Mouse (Mus musculus) liver, embryonic 15.5 days (tissue): ENCODE results near the gene C5ar1. TPM values are rescaled to one million over a fixed set of nuclear protein-coding genes. Genes with fewer than 3 reads are reported as not detected.
"Not testable (repeated sequence)": the region's sequence is repeated elsewhere in the genome, so short reads cannot be mapped to it uniquely, and the experiment has no call there.

Source experiments
- ATAC-seq: fragments of 200-750 bp; cut with Nextera tagmentation; 2 replicates; pipeline ENCODE4 v1.8.0; 2017; ENCODE audit warnings: moderate number of reproducible peaks, mild to moderate bottlenecking, moderate library complexity; ENCODE audit not compliant: insufficient read depth
- H3K27ac ChIP-seq: fragments of 300-500 bp; sonication (generic); replicated peaks from 2 replicates; pipeline ENCODE4 v1.5.1; 2015; ENCODE audit warnings: mild to moderate bottlenecking, inconsistent platforms
- H3K27me3 ChIP-seq: fragments of 300-500 bp; sonication (generic); 2 replicates; pipeline ENCODE4 v1.6.1; 2015; ENCODE audit warnings: mild to moderate bottlenecking, inconsistent platforms
- H3K36me3 ChIP-seq: fragments of 300-500 bp; sonication (generic); replicated peaks from 2 replicates; pipeline ENCODE4 v1.6.1; 2015; ENCODE audit warnings: moderate library complexity, mild to moderate bottlenecking, inconsistent platforms
- H3K4me1 ChIP-seq: fragments of 300-500 bp; sonication (generic); replicated peaks from 2 replicates; pipeline ENCODE4 v1.6.1; 2015; ENCODE audit warnings: inconsistent platforms
- H3K4me2 ChIP-seq: fragments of 300-500 bp; sonication (generic); 2 replicates; pipeline ENCODE4 v1.6.1; 2015; ENCODE audit warnings: moderate library complexity, mild to moderate bottlenecking, inconsistent platforms
- H3K4me3 ChIP-seq: fragments of 300-500 bp; sonication (generic); replicated peaks from 2 replicates; pipeline ENCODE4 v1.5.1; 2015; ENCODE audit warnings: mild to moderate bottlenecking, inconsistent platforms
- H3K9ac ChIP-seq: fragments of 300-500 bp; sonication (generic); 2 replicates; pipeline ENCODE4 v1.6.1; 2015; ENCODE audit warnings: moderate library complexity, mild to moderate bottlenecking, inconsistent platforms
- H3K9me3 ChIP-seq: fragments of 300-500 bp; sonication (generic); replicated peaks from 2 replicates; pipeline ENCODE4 v1.6.1; 2016; ENCODE audit warnings: inconsistent platforms
- WGBS: fragments of 180-500 bp; shearing (Covaris S2); methylation state at CpG from one replicate; pipeline ENCODE4 v1.1.7; 2015; ENCODE audit warnings: mixed read lengths; ENCODE audit not compliant: insufficient replicate concordance; 5-methylcytosine and 5-hydroxymethylcytosine counted together
- polyA plus RNA-seq: library from polyadenylated mRNA; unstranded; fragments of >200 nt; fragmentation: Nextera tagmentation; extraction: Ambion mirVana; gene quantifications from 2 replicates; pipeline ENCODE4 v1.2.1, GENCODE M21; 2015

Gene C5ar1
- 3.5 and 3.6 TPM in 2 replicates for polyA plus RNA-seq

- Histone ChIP-seq H3K4me1 (peaks cover 4% of the 10 kb centered on the region), H3K4me3 (peak within 1 kb of the TSS; percentile 14), H3K27me3 (no peaks in the 10 kb centered on the region), H3K9me3 (no peaks in the 10 kb centered on the region), H3K36me3 (no peaks in the 10 kb centered on the region), H3K4me2 (no peak within 1 kb of the TSS), H3K27ac (peak within 1 kb of the TSS; percentile 0; the same call in 1 of the 2 replicates), H3K9ac (no peak within 1 kb of the TSS)
- no peak for ATAC-seq
- WGBS: 51% methylated on average over 5 of the region's 5 CpGs
These were observed at the start of gene C5ar1 for GRCm38 (mm10) chr7:16259110-16259590. C5ar1 (minus strand) TSS chr7:16259540.

GRCm38 (mm10) chr7:16308555-16309317 is 49.4 kb upstream of the C5ar1 start:
- Histone ChIP-seq H3K36me3 (no peaks in the 10 kb centered on the region), H3K4me1 (peaks cover 72% of the 10 kb centered on the region), H3K9ac (peak overlapping the region; percentile 97), H3K4me3 (peak overlapping the region; percentile 92), H3K27me3 (peaks cover 22% of the 10 kb centered on the region), H3K27ac (peak overlapping the region; percentile 97), H3K9me3 (no peaks in the 10 kb centered on the region), H3K4me2 (peak overlapping the region; percentile 100)
- ATAC-seq: 0 out of 2 replicates have a peak, but pooled peaks have one; percentile 0
- 35% methylated on average over 16 of the region's 16 CpGs for WGBS

DNA sequence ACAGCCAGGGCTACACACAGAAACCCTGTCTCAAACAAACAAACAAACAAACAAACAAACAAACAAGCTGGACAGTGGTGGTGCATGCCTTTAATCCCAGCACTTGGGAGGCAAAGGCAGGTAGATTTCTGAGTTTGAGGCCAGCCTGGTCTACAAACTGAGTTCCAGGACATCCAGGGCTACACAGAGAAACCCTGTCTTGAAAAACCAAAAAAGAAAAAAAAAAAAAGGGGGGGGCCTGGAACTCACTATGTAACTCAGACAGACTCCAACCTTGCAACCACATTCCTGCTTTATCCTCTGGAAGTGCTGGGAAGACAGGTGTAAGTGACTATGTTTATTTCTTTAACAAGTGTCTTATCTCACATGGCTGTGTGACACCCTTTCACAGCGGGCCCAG is 48.8 kb upstream of the C5ar1 start, which contains the start of gene Bbc3:
Gene Bbc3 (plus strand): TSS at position 301 of the 400 bp plus-strand sequence.
- peak within 1 kb of the TSS; percentile 100 for H3K4me2 ChIP-seq
- peaks cover 21% of the 10 kb centered on the region for H3K27me3 ChIP-seq
- ATAC-seq, H3K36me3 ChIP-seq, H3K9me3 ChIP-seq: not testable (repeated sequence)
- peak within 1 kb of the TSS; percentile 97 for H3K27ac ChIP-seq
- H3K9ac ChIP-seq: peak within 1 kb of the TSS; percentile 97
- WGBS: 20% methylated on average over 1 of the region's 1 CpGs
- peaks cover 66% of the 10 kb centered on the region for H3K4me1 ChIP-seq
- peak within 1 kb of the TSS; percentile 92 for H3K4me3 ChIP-seq

- H3K36me3 ChIP-seq, ATAC-seq, H3K4me2 ChIP-seq, H3K9ac ChIP-seq, H3K4me3 ChIP-seq, H3K9me3 ChIP-seq: not testable (repeated sequence)
- 62% methylated on average over 6 of the region's 6 CpGs for WGBS
- H3K27me3 ChIP-seq: peaks cover 19% of the 10 kb centered on the region
- 0 out of 2 replicates have a peak overlapping the region, but pooled peaks have one; percentile 38 for H3K27ac ChIP-seq
- H3K4me1 ChIP-seq: peaks cover 56% of the 10 kb centered on the region
These were observed 47.8 kb upstream of the C5ar1 start for GRCm38 (mm10) chr7:16307141-16307540.

DNA sequence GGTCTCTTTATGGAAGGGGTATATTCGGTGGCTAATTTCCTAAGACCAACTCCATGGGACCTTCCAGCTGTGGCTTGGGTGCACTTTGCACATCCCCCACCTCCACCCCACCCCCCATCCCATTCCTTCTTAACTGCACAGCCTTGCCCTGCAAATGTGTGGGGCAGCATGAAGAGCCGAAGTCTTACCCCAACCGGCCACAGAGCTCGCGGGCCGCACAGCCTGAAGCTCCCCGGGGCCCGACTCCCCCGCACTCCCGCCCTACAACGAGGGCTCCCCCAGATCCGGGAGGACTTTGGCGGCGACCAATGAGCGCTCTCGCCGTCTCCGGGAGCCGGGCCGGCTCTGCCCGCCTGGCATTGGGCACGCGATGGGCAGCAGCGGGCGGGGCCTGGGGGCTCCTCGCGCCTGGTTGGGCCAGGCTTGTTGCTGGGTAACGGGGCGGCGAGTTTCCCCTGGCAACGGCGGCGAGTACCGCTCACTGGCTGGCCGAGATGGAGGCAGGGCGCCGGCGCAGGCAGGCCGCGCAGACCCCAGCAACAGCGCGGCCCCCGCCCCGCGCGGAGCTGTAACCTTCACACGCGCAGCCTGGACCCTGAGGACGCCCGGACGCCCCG is 40.2 kb upstream of the C5ar1 start:
- H3K9ac ChIP-seq: no peak overlapping the region
- H3K4me1 ChIP-seq: peaks cover 43% of the 10 kb centered on the region
- 3% methylated on average over 52 of the region's 52 CpGs for whole genome bisulfite sequencing
- H3K4me3 ChIP-seq: peak overlapping the region; percentile 37
- no peak overlapping the region for H3K27ac ChIP-seq
- no peaks in the 10 kb centered on the region for H3K36me3 ChIP-seq
- H3K4me2 ChIP-seq: peak overlapping the region; percentile 62
- no peak for ATAC-seq
- no peaks in the 10 kb centered on the region for H3K9me3 ChIP-seq
- H3K27me3 ChIP-seq: peaks cover 54% of the 10 kb centered on the region

DNA sequence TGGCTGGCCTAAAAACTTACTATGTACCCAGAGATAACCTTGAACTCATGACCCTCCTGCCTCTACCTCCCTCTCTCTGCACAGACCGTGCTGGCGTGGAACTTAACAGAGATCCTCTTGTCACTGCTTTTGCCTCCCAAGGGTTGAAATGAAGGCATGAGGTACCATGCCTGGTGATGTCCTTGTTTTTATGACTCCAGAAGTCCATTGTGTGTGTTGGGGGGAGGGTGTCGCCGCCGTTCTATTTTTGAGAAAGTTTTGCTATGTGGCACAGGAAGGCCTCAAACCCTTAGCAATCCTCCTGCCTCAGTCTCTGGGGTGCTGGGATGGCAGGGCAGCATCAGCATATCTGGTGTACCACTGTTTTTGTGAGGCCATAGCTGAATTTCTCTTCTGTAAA is 39.6 kb upstream of the C5ar1 start:
- Histone ChIP-seq H3K9me3 (no peaks in the 10 kb centered on the region), H3K36me3 (no peaks in the 10 kb centered on the region), H3K4me2 (no peak overlapping the region), H3K27ac (no peak overlapping the region), H3K27me3 (peaks cover 54% of the 10 kb centered on the region), H3K4me1 (peaks cover 49% of the 10 kb centered on the region), H3K9ac (no peak overlapping the region), H3K4me3 (no peak overlapping the region)
- WGBS: 68% methylated on average over 5 of the region's 5 CpGs
- ATAC-seq: no peak

DNA sequence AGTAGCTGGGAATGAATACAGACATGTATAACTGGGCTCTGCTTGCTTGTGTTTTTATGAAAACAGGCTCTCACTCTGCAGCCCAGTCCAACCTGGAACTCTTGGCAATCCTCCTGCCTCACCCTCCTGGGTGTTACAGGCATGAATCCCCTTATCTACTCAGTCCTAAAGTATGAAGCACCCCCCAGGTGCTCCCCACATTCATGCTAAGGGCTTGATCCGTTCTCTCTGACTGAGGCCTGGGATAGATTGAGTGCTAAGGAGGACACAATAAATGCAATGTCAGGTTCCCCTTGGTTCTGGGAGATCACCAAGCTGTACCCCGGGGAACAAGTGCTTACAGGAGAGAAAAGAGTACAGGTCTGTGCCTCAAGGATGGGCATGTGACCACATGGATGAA is 38.3 kb upstream of the C5ar1 start:
- Histone ChIP-seq H3K4me2 (peak overlapping the region; percentile 96; the same call in 1 of the 2 replicates), H3K27ac (peak overlapping the region; percentile 99), H3K36me3 (no peaks in the 10 kb centered on the region), H3K27me3 (peaks cover 50% of the 10 kb centered on the region), H3K9me3 (no peaks in the 10 kb centered on the region), H3K9ac (0 out of 2 replicates have a peak overlapping the region, but pooled peaks have one; percentile 61), H3K4me3 (no peak overlapping the region), H3K4me1 (peaks cover 52% of the 10 kb centered on the region)
- no peak for ATAC-seq
- 64% methylated on average over 2 of the region's 2 CpGs for WGBS

DNA sequence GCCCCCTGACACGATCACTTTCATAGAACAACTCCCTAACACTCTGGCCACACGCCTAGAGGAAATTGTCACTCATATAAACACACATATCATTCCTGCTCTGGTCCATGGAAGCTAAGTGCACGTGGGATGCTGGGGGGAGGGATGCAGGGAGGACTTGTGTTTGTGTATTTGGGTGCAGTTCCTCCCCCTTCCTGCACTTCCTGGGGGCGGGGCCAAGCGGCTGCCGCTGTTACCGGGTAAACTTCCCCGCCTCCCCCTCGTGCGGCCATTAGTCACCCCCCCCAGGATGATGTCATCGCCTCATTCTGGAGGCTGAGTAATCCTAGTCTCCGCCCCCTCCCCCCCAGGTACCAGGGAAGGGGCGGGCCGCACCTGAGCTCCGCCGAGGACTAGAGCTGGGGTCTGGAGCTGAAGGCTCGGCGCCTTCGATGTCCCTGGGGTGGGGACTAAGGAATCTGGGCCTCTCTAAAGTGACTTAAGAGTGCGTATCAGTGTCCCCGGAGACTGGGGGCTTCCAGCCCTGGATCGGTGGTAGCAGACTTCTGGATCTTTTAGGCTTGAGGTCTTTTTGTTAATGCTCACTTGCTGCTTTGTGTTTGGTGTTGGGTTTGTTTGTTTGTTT is 37.5 kb upstream of the C5ar1 start:
- H3K27me3 ChIP-seq: peaks cover 44% of the 10 kb centered on the region

GRCm38 (mm10) chr7:16296146-16296545 is 36.8 kb upstream of the C5ar1 start:
- 14% methylated on average over 2 of the region's 2 CpGs for WGBS
- H3K27ac ChIP-seq: peak overlapping the region; percentile 99
- peak; percentile 45 for ATAC-seq
- peaks cover 52% of the 10 kb centered on the region for H3K4me1 ChIP-seq
- peaks cover 37% of the 10 kb centered on the region for H3K27me3 ChIP-seq
- H3K36me3 ChIP-seq: no peaks in the 10 kb centered on the region
- peak overlapping the region; percentile 63 for H3K4me3 ChIP-seq
- H3K4me2 ChIP-seq: peak overlapping the region; percentile 96
- H3K9me3 ChIP-seq: no peaks in the 10 kb centered on the region
- peak overlapping the region; percentile 61 for H3K9ac ChIP-seq

More for the DNA sequence above, 37.5 kb upstream of the C5ar1 start:
- WGBS: 3% methylated on average over 22 of the region's 22 CpGs
- ATAC-seq: no peak; the same call in 1 of the 2 replicates
- Histone ChIP-seq H3K9me3 (no peaks in the 10 kb centered on the region), H3K36me3 (no peaks in the 10 kb centered on the region), H3K4me3 (peak overlapping the region; percentile 63), H3K4me2 (peak overlapping the region; percentile 96), H3K27ac (peak overlapping the region; percentile 99), H3K9ac (peak overlapping the region; percentile 61), H3K4me1 (peaks cover 52% of the 10 kb centered on the region)

- Histone ChIP-seq H3K4me1 (peaks cover 52% of the 10 kb centered on the region), H3K27ac (peak overlapping the region; percentile 99), H3K9ac (peak overlapping the region; percentile 62), H3K4me3 (peak overlapping the region; percentile 63), H3K36me3 (no peaks in the 10 kb centered on the region), H3K9me3 (no peaks in the 10 kb centered on the region), H3K27me3 (peaks cover 30% of the 10 kb centered on the region), H3K4me2 (peak overlapping the region; percentile 96)
- ATAC-seq: peak; percentile 78
- under 1% methylated on average over 41 of the region's 41 CpGs for WGBS
These were observed 36.1 kb upstream of the C5ar1 start for GRCm38 (mm10) chr7:16295321-16295900.
